Mouse (Mus musculus): ENCODE measurements around the gene Ccdc173.
"Not testable (repeated sequence)": the region's sequence is repeated elsewhere in the genome, so short reads cannot be mapped to it uniquely, and the experiment has no call there.

Ccdc173 gene

DNA sequence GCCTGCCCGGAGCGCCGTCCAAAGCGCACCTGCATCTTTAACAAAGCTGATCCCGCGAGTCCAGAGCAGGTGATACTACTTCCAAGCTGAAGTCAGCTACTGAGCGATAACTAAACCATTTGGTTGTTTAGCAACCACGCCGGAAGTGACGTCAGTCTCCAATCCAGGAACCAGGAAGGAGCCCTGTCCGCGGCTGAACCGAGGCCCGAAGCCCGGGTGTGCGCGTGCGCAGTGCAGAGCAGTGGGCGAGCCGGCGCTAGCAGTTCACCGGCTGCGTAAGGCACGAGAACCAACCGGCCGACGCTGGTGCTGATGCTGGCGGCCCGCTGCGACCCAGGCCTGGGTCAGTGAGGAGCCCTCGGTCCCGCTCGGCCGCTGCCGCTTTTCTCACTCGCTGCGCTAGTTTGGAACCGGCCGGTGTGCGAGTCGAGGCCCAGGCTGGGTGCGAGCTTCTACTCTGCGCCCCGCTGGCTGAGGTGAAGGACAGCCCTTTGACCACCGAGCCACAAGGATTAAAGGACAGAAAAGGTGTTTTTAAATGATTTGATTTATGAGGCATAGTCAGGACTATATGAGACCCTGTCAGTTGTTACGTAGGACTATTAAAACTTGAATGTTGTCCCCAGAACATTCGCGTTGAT, at the start of gene Ccdc173, which contains the start of gene Phospho2:
Gene Ccdc173, minus strand, starts transcription at position 147 of the 641 bp plus-strand sequence.
Gene Phospho2, plus strand, starts transcription at position 195 of the 641 bp plus-strand sequence.
- DNase-seq (ENCODE audit: low read depth, low spot score), result peak; percentile 99

DNA sequence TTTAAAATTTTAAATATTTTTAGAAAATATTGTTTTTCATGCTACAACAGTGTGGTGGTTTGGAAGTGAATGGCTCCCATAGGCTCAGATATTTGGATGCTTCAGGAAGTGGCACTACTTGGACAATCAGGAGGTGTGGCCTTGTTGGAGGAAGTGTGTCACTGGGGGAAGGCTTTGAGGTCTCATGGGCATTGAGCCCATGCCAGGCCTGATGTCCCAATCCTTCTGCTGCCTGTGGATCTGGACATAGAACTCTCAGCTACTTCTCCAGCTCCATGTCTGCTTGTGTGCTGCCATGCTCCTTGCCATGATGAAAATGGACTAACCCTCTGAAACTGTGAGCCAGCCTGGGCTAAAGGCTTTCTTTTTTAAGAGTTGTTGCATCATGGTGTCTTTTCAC, 49.3 kb upstream of the Ccdc173 start:
- no peak for DNase-seq (ENCODE audit: low read depth, low spot score)

DNA sequence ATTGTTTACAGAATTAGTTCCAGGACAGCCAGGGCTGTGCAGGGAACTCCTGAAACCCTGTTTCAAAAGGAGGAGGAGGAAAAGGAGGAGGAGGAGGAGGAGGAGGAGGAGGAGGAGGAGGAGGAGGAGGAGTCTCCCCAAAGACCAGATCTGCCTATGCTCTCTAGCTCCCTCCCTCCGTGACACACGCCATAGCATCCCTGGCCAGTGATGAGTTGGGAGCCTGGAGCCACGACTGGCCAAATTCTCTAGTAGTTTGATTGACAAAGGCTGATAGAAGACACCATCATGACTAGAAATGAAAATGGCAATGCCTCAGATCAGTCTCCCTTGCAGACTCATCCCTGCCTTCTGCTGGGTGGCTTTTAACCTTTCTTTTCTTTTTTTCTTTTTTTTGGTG, 48.6 kb upstream of the Ccdc173 start:
- no peak for DNase-seq (ENCODE audit: low read depth, low spot score)

DNA sequence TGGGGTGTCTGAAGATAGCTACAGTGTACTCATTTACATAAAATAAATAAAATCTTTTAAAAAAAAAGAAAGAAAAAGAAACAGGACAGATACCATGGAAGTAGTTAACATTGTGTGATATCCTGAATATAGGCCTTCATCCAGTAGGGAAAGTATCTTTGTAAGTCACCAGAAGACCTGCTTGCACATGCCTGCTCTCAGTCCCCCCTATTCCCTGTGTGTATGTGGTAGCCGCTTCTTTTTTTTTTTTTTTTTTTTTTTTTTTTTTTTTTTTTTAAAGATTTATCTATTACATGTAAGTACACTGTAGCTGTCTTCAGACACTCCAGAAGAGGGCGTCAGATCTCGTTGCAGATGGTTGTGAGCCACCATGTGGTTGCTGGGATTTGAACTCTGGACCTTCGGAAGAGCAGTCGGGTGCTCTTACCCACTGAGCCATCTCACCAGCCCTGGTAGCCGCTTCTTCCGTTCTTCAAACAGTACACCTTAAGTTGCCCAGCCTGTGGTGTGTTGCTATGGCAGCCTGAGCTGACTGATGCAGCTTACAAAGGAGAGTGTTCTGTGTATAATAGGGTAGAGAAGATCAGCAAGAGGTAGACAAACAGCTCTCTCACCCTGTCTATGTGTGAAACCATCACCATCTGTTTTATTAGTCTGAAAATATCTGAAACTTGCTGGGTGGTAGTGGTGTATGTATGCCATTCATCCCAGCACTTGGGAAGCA, 48.0 kb upstream of the Ccdc173 start:
- no peak for DNase-seq (ENCODE audit: low read depth, low spot score)

DNA sequence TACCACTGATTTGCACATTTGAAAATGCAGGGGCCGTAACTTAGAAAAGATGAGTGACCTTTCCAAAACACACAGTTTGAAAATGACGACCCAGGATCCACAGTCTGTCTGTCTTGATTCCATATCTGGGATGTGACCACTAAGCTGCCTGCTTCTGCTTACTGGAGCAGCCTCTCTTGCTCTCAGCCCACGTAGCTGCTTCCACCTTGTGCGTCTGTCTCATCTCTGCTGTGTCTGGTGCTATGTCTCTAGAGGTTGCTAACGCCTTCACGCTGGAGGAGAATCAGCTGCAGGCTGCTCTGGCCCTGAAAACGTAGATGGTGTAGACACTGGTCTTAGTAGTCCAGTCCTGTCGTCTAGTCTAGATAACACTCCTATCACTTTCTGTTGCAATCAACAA, 40.7 kb upstream of the Ccdc173 start:
- no peak for DNase-seq (ENCODE audit: low read depth, low spot score)

DNA sequence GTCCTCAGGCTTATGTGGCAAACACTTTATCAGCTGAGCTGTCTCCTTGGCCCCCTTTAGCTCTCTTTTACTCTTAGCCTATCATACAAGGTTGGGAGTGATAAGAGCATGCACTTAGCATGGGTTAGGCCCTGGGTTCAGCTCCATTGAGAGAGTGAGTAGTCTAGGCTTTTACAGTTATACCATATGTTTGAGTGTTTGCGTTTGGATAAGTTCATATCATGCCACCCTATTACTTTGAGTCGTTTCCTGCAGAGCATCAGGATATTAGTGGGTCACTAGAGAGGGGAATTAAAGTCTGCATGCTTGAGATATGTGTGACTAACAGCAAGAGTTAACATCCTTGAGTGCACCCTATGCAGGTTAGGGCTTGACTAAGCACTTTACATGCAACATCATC, 40.3 kb upstream of the Ccdc173 start:
- DNase-seq (ENCODE audit: low read depth, low spot score), result no peak

DNA sequence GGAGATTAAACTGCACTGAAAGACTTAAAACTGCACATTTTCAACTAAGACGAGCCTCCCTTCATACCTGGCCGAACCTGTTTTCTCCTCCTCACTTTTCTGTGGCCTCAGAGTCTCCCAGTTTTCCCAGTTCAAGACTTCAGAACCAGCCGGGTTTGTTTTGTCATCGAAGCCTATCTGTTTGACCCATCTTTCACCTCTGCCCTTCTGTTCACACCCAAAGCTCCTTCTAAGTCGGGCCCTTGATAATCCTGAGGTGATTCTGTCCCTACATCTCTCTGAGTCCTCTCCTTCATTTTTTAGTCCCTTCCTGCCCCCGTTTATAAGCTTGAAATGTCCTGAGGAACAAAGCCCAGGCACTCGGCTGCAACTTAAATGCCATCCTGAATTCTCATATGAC, 38.7 kb upstream of the Ccdc173 start:
- DNase-seq (ENCODE audit: low read depth, low spot score), result no peak

DNA sequence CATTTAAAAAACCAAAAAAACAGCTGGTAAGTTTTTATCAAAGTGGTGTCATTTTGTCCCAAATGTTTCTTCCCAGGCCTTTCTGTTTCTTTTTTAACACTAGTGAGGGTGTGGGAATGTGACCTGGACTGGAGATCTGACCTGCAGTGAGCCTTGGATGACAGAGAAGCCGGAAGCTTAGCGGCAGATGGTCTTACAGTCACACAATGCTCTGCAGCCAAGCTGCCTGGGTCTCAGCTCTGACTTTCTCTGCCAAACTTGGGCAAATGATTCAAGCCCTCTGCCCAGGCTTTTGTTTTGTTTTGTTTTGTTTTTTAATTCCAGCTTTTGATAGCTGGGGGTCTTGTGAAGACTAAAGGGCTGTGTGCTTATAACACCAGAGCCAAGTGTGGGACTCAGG, 37.0 kb upstream of the Ccdc173 start:
- no peak for DNase-seq (ENCODE audit: low read depth, low spot score)

DNA sequence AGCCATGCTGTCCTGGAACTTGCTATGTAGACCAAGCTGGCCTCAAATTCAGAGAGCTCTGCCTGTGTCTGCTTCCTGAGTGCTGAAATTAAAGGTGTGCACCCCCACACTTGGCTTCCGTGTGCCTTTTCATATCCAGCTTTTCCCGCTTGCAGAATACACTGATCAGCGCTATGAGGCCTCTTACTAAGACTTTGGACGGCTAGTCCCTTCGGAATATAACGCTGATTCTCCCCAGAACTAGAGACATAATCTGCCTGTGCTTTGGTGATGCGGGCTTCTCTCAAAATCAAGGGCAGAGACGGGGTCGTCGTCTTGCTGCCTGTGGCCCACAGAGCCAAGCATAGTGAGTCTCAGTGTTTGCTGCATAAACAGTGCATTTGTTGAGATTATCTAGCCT, 36.5 kb upstream of the Ccdc173 start:
- DNase-seq (ENCODE audit: low read depth, low spot score), result no peak

DNA sequence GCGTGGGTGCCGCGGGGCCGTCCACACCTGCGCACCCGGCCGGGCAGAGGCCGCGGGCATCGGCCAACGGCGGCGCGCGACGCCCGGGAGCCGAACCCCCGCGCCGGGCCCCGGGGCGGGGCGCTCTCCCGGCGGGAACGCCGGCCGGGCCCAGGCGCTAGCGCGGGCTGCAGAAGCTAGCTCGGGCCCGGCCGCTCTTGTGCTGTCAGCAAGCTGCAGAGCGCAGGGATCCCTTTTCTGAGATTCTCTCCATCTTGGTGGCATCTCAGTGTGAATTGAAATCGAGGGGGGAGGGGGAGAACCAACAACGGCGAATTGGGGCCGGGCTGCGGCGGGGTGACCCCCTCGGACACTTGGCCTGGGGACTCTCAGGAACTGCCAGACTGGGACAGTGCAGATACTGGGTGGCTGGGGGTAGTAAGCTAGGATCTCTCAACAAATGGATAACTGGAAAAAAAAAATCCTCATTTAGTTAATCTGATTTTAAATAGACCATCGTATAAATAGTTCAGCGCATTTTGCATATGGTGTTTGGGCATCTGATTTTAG, 33.8 kb upstream of the Ccdc173 start:
- DNase-seq (ENCODE audit: low read depth, low spot score), result peak; percentile 44

DNA sequence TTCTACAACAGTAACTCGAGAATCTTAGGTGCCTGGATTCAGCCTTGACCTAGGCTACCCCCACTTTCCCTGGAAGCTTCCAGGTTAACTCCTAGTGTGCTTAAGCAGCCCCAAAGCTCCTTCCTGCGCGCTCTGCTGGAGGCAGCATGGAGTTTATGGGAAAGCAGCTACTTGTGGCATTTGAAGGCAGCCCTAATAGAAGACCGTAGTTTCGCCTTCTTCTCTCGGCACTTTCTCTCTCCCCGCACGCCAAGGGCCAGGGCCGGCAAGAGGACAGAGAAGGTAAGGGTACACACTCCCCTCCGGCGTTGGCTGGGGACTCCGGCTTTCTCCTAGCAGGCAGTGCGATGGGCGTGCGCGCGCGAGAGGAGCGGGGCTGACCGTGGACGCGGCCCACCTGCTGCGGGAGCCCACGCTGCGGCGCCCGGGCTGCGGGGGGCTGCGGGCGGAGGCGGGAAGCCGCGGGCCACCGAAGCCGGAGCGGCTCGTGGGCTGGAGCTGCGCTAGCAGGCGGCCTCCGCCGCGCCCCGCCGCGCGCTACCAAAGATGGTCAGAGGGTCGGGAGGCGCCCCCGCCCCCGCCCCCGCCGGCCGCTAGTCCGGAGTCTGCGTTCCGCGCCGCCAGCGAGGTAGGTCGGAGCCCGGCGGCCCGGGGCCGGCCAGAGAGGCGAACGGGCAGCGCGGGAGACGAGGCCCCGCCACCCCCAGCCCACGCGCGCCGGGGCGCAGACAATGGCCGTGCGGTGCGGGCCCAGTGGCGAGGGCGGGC, 33.2 kb upstream of the Ccdc173 start:
- DNase-seq (ENCODE audit: low read depth, low spot score), result peak; percentile 63

DNA sequence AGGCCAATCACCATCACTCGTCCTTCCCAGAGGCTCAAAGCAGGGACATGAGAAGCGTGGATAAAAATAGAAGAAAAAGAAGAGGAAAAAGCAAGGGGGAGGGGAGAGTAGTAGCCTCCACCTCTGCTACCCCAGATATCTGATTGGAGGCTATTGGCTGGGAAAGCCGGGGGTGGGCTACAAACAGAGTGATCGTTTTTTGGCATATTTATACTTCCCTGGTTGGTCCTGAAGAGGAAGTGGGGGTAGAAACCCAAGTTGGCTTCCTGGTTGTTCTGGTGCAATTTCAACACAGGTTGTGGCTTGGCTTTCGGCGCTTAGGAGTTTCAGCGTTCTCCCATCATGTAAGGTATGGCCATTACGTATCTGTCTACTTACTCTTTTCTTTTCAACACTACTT, 32.3 kb upstream of the Ccdc173 start, which contains the start of gene Klhl23:
Gene Klhl23, plus strand, starts transcription at position 234 of the 400 bp plus-strand sequence.
- DNase-seq (ENCODE audit: low read depth, low spot score), result peak; percentile 14

DNA sequence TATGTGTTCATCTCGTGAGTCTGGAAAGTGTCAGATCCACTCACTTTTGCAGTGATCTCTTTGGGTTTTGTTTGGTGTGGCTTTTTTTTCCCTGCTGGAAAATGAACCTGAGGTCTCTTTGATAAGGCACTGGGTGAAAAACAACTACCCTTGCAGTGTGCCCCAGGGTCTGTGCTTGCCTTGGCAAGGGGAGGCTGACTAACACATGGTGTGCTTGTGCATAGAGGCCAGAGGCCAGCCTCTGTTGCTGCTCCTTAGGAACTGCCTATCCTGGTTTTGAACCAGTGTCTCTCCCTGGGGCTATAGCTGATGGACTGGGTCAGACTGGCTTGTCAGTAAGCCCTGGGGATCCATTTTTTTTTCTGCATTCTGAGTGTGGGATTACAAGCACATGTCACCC, 30.8 kb upstream of the Ccdc173 start:
- DNase-seq (ENCODE audit: low read depth, low spot score), result no peak

DNA sequence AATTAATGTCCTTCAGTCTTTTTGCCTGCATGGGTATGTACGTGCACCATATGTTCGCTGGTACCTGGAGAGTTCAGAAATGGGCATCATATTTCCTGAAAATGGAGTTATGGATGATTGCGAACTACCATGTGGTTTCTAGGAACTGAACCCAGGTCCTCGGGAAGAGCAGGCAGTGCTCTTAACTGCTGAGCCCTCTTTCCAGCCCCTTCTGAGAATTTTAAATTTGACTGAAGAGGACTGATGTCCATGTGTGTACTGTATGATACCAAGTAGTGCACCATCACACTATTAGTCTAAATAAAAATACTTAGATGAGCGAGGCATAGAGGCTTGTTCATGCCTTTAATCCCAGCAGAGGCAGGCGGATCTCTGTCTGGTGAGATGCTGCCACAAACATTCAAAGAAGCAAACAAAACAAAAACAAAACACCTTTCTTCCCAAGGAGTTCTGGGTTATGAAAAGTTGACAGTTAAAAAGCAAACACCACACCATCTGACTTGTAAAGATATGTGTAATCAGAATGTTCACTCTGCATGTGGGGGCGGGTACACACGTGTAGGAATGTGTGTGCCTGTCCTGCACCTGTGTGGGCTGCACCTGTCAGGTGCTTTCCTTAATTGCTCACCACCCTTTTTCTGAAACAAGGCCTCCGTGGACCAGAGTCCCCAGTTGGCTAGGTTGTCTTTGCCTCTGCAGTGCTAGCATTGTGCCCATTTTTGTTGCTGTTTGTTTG, 29.1 kb upstream of the Ccdc173 start:
- DNase-seq (ENCODE audit: low read depth, low spot score), result no peak

DNA sequence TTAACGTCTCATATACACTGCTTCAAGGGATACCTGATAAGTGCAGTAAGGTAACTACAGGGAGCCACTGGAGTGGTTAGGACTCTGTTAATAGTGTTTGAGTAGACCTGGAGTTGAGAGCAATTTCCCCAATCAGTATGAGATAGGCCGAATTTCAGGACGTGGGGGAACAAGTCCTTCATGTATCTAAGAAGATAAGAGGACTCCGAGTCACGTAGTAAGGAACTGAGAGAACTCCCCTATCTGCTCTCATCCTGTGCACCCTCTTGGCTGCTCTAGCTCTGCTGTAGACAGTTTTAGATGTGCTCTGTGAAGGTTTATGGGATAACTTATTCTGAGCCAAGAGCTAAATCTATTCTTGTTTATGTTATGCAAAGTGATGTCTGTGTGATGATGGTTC, 27.2 kb upstream of the Ccdc173 start:
- no peak for DNase-seq (ENCODE audit: low read depth, low spot score)

DNA sequence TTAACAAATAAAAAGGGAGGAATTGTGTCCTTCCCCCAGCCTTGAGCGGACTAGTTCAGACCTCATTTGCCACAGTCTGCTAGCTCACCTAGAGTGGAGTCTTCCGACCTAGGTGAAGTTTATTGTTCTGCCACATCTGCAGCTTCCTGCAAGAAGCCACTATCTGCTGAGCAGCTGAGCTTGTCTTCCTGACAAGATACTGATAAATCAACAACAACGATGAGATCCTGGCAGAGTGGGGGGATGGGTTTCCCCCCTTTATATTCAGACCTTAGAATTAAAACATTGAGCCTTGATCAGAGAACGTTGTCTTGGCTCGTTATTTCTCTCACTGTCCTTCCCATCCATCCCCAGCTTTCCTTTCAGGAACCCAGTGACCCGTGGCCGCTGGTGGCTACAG, 22.0 kb upstream of the Ccdc173 start:
- DNase-seq (ENCODE audit: low read depth, low spot score), result not testable (repeated sequence)

DNA sequence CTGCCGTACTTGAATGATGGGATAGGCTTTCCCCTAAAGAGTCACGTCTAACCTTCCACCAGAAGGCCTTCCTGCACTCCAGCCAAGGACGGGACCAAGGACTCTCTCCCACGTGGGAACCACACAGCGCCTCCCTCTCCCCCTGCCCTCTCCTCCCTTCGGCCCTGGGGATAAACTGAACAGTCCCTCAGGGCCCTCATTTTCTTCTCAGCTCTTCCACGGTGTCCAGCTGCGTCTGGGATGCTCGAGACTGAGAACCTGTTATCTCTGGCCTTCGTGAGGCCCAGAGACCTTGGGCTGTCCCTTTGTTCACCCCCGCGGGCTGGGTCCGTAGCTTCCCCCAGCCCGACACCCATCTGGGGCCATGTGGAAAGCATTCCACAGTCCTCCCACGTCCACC, 20.8 kb upstream of the Ccdc173 start:
- no peak for DNase-seq (ENCODE audit: low read depth, low spot score)

DNA sequence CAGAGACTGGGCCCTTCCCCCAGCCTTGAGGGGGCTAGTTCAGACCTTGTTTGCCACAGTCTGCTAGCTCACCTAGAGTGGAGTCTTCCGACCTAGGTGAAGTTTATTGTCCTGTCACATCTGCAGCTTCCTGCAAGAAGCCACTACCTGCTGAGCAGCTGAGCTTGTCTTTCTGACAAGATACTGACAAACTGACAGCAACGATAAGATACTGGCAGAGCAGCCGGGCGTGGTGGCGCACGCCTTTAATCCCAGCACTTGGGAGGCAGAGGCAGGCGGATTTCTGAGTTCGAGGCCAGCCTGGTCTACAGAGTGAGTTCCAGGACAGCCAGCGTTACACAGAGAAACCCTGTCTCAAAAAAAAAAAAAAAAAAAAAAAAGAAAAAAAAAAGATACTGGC, 15.3 kb upstream of the Ccdc173 start:
- not testable (repeated sequence) for DNase-seq (ENCODE audit: low read depth, low spot score)

DNA sequence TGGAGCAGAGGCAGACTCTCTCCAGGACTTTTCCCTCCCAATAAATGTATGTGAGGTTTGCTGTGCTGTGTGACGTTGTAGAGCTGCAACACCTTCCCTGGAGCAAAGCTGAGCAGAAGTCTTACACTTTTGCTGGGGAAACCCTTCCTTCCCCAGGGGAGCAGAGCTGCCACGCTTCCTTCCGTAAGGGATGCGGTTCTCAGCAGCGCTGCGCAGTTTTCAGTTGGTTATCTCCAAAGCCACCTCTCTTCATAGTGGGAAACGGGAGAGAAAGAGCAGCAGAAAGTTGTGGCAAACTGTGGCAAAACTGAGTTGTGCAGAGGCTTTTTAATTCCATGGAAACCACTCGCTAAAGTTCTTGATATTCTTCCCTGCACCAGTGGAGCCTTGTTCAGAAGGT, 14.4 kb upstream of the Ccdc173 start:
- DNase-seq (ENCODE audit: low read depth, low spot score), result no peak

DNA sequence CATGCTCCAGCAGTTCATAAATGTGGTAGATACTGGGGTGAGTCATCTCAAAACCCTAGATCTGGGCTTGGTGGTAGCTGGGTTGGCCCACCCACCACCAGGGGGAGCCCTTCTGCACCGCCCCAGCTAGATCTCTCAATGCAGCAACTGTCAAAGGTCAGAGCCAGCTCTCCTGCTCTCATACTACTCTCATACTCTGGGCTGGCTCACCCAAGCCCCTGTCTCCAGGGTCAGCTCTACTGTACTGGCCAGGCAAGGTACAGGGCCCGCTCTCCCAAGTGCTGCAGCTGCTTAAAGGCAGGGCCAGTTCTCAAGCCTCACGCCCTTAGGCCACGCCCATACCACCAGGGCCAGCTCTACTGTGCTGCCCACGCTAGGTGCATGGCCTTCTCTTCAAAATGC, 13.5 kb upstream of the Ccdc173 start:
- no peak for DNase-seq (ENCODE audit: low read depth, low spot score)

DNA sequence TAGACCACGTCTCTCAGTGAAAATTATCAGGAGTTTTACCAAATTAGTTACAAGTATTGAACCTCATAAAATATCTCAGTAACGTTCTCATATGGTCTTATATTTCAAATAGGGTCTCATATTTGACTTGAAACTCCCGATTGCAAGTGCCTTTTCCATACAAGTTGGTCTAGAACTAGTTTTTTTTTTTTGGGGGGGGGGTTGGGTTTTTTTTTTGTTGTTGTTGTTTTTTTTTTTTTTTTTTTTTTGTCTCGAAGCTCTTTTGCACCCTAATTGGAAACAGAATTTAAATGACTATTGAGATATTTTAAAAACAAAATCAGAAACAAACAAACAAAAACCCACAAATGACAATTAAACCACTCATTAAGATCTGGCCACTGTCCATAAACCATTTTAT, 1.3 kb upstream of the Ccdc173 start:
- no peak for DNase-seq (ENCODE audit: low read depth, low spot score)

DNA sequence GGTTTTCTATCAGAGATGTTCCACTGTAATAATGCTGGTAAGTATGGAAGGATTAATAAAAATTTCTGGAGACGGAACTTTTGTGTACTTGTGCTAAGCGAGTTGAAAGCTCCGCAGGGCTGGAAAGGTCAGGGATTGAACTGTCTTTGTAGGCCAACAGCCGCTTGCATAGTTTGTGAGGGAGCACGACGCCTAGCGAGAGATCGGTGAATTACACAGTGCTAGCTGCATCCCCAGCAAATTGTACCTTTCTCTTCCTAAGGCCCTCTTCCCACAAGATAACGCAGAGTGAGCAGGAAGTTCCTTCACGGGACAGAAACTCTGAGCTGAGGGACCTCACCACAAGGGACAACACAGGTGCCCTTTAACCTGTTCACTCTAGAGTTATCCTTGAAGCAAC, 910 bp upstream of the Ccdc173 start:
- DNase-seq (ENCODE audit: low read depth, low spot score), result peak; percentile 90
